Mouse (Mus musculus) thymus, adult 2 months (tissue): ENCODE results near the gene Il34. TPM values are rescaled to one million over a fixed set of nuclear protein-coding genes. Genes with fewer than 3 reads are reported as not detected.
"Not testable (repeated sequence)": the region's sequence is repeated elsewhere in the genome, so short reads cannot be mapped to it uniquely, and the experiment has no call there.

ENCODE experiments used
- DNase-seq: peaks from one replicate; pipeline ENCODE4 v3.0.0; 2021
- H3K27ac ChIP-seq: fragments of 200-500 bp; 2 replicates; pipeline ENCODE4 v1.5.1; 2012; ENCODE audit warnings: low read length, control low read depth; ENCODE audit not compliant: control insufficient read depth, insufficient read depth
- H3K27me3 ChIP-seq: fragments of 200-500 bp; 2 replicates; pipeline ENCODE4 v1.6.1; 2012; ENCODE audit warnings: mild to moderate bottlenecking, low read length, moderate library complexity, mixed read lengths; ENCODE audit not compliant: control insufficient read depth, insufficient read depth
- H3K36me3 ChIP-seq: fragments of 200-500 bp; 2 replicates; pipeline ENCODE4 v1.6.1; 2012; ENCODE audit warnings: mild to moderate bottlenecking, low read length, moderate library complexity; ENCODE audit not compliant: control insufficient read depth, insufficient read depth
- H3K4me1 ChIP-seq: fragments of 200-500 bp; replicated peaks from 2 replicates; pipeline ENCODE4 v1.6.1; 2012; ENCODE audit warnings: low read length; ENCODE audit not compliant: control insufficient read depth, insufficient read depth
- H3K4me3 ChIP-seq: fragments of 200-500 bp; 2 replicates; pipeline ENCODE4 v1.5.1; 2012; ENCODE audit warnings: mild to moderate bottlenecking, low read length, control low read depth, moderate library complexity; ENCODE audit not compliant: control insufficient read depth, insufficient read depth
- CTCF ChIP-seq: fragments of 200-500 bp; IDR thresholded peaks from 2 replicates; pipeline ENCODE4 v1.5.1; 2012; ENCODE audit warnings: mild to moderate bottlenecking, control low read depth, low read length, moderate library complexity, borderline replicate concordance; ENCODE audit not compliant: control insufficient read depth, poor library complexity, insufficient read depth; ENCODE audit errors: extremely low read depth
- POLR2A ChIP-seq: fragments of 200-500 bp; IDR thresholded peaks from 2 replicates; pipeline ENCODE4 v1.6.1; 2012; ENCODE audit warnings: mild to moderate bottlenecking, low read length, control low read depth, moderate library complexity; ENCODE audit not compliant: control insufficient read depth, poor library complexity, insufficient read depth; ENCODE audit errors: extremely low read depth
- WGBS: fragments of 180-500 bp; shearing (Covaris S2); methylation state at CpG from one replicate; pipeline ENCODE4 v1.1.7; 2018; 5-methylcytosine and 5-hydroxymethylcytosine counted together
- polyA plus RNA-seq: library from polyadenylated mRNA; depleted of rRNA; stranded (reverse); fragments of >200 nt; gene quantifications from 2 replicates; pipeline ENCODE4 v1.2.3, GENCODE M21; 2012

The Il34 gene
- polyA plus RNA-seq, 1 experiment: 29.3 TPM

GRCm38 (mm10) chr8:110786934-110787333 is 18.8 kb downstream of the Il34 start:
- H3K27ac ChIP-seq: no peak overlapping the region
- DNase-seq: no peak
- H3K4me1 ChIP-seq: 0 out of 2 replicates have a peak, but pooled peaks cover 2% of the 10 kb centered on the region
- H3K36me3 ChIP-seq: no peaks in the 10 kb centered on the region
- TF ChIP-seq POLR2A (no peak), CTCF (no peak)
- no peak overlapping the region for H3K4me3 ChIP-seq
- H3K27me3 ChIP-seq: no peaks in the 10 kb centered on the region
- WGBS: 71% methylated on average over 8 of the region's 8 CpGs

- H3K27me3 ChIP-seq, H3K36me3 ChIP-seq, H3K4me1 ChIP-seq, H3K4me3 ChIP-seq, H3K27ac ChIP-seq, DNase-seq: not testable (repeated sequence)
- WGBS: 92% methylated on average over 7 of the region's 7 CpGs
Measured at GRCm38 (mm10) chr8:110786501-110786900, 19.2 kb downstream of the Il34 start.

GRCm38 (mm10) chr8:110785366-110785765 is 20.4 kb downstream of the Il34 start:
- DNase-seq: no peak
- TF ChIP-seq CTCF (no peak), POLR2A (no peak)
- no peaks in the 10 kb centered on the region for H3K27me3 ChIP-seq
- H3K4me1 ChIP-seq: no peaks in the 10 kb centered on the region
- no peaks in the 10 kb centered on the region for H3K36me3 ChIP-seq
- no peak overlapping the region for H3K4me3 ChIP-seq
- no peak overlapping the region for H3K27ac ChIP-seq
- 83% methylated on average over 2 of the region's 2 CpGs for WGBS

- H3K4me3 ChIP-seq: no peak overlapping the region
- no peaks in the 10 kb centered on the region for H3K4me1 ChIP-seq
- no peak for DNase-seq
- TF ChIP-seq POLR2A (no peak), CTCF (no peak)
- H3K27me3 ChIP-seq: no peaks in the 10 kb centered on the region
- H3K36me3 ChIP-seq: no peaks in the 10 kb centered on the region
- WGBS: 78% methylated on average over 13 of the region's 13 CpGs
- no peak overlapping the region for H3K27ac ChIP-seq
Measured at GRCm38 (mm10) chr8:110779924-110780718, 25.6 kb downstream of the Il34 start.

- no peak for DNase-seq
- H3K27ac ChIP-seq: no peak overlapping the region
- H3K4me1 ChIP-seq: no peaks in the 10 kb centered on the region; the same call in none of the 2 replicates
- H3K36me3 ChIP-seq: no peaks in the 10 kb centered on the region
- no peaks in the 10 kb centered on the region for H3K27me3 ChIP-seq
- no peak overlapping the region for H3K4me3 ChIP-seq
- TF ChIP-seq POLR2A (no peak), CTCF (no peak)
- 98% methylated on average over 3 of the region's 3 CpGs for WGBS
Measured at GRCm38 (mm10) chr8:110776335-110776734, 29.4 kb downstream of the Il34 start.

- Histone ChIP-seq H3K27me3 (no peaks in the 10 kb centered on the region), H3K27ac (no peak overlapping the region), H3K36me3 (no peaks in the 10 kb centered on the region), H3K4me1 (no peaks in the 10 kb centered on the region; the same call in none of the 2 replicates), H3K4me3 (no peak overlapping the region)
- 95% methylated on average over 3 of the region's 3 CpGs for WGBS
- no peak for DNase-seq
- TF ChIP-seq POLR2A: no peak
- no peak for TF ChIP-seq CTCF
Measured at GRCm38 (mm10) chr8:110775721-110776120, 30.0 kb downstream of the Il34 start.

GRCm38 (mm10) chr8:110775316-110775715 is 30.4 kb downstream of the Il34 start:
- 87% methylated on average over 8 of the region's 8 CpGs for WGBS
- Histone ChIP-seq H3K4me3 (no peak overlapping the region), H3K4me1 (no peaks in the 10 kb centered on the region; the same call in none of the 2 replicates), H3K27me3 (no peaks in the 10 kb centered on the region), H3K36me3 (no peaks in the 10 kb centered on the region), H3K27ac (no peak overlapping the region)
- peak; percentile 6 for DNase-seq
- TF ChIP-seq POLR2A (no peak), CTCF (peak; percentile 56; the same call in 1 of the 2 replicates)
